Mouse (Mus musculus): Measurements from ENCODE around the gene Rab21.

The Rab21 gene

DNA sequence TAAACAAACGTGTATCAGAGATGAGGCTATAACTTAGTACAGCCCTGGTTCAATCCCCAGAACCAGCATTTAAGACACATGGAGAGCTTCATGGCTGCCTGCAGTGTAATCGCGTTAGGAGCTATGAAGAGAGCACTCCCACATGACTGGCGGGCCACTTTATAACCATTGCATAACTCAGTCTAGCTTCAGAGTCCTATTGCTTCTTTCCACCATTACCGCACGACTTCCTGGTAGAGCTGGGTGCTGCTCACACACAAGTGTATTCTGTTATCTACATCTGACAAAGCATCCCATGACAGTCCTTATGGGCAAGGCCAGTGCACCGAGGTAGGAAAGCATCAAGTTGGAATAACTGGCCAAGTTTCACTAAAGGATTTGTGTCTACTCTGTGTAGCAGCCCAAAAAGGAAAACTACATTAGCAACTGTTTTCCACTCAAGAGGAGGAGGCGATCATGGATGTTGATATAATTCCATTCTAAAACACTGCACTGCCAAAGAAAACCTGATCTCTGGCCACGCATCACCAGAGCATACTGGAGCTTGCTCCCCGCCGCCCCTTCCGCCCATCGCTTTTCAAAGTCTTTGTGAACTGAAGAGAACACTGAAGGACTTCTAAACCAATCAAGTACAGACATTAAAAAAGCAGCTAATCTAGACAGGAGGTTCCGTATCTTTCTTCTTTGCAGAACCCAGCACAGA is 4.0 kb downstream of the Rab21 start:
- no peak for TF ChIP-seq GATA4 (IDR thresholded peaks at IDR 0.05; ENCODE audit: insufficient replicate concordance, low read length)

DNA sequence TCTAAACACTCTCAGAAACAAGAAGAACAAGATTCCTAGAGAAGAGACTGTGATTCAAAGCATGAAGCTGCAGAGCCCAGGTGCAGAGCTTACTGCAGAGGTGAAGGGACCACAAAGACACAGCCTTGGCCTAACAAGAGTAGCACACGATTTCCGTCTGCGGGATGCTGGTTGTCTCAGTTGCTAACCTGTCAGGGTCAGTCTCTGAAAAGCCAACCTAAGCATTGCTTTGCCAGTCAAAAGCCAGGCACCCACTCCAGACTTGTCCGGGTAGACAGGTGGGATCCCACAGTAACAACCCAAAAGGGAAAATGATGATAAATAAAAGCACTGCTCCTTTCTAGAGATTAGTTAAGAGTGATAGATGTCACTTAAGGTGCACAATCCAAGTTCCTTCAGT is 6.2 kb downstream of the Rab21 start:
- no peak for TF ChIP-seq GATA4 (IDR thresholded peaks at IDR 0.05; ENCODE audit: insufficient replicate concordance, low read length)

DNA sequence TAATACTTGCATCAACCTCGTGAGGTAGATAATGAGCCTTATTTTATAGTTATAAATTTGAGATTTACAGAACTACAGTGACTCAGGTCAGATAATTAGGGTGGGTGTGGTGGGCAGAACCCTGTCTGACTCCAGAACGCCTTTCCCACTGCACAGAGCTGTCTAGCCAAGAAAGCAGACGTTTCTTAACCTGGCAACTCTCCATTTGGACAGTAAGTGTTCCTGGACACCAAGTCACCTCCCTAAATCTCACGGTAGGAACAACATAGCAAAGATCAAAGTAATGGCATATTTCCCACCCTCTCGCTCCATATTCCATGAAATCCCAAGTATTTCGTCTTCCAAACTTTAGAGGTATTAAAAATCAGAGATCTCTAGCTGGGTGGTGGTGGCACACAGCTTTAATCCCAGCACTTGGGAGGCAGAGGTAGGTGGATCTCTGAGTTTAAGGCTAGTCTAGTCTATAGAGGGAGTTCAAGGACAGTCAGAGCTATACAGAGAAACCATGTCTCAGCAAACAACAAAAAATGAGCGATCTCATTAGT is 8.0 kb downstream of the Rab21 start:
- TF ChIP-seq GATA4 (IDR thresholded peaks at IDR 0.05; ENCODE audit: insufficient replicate concordance, low read length) = no peak

DNA sequence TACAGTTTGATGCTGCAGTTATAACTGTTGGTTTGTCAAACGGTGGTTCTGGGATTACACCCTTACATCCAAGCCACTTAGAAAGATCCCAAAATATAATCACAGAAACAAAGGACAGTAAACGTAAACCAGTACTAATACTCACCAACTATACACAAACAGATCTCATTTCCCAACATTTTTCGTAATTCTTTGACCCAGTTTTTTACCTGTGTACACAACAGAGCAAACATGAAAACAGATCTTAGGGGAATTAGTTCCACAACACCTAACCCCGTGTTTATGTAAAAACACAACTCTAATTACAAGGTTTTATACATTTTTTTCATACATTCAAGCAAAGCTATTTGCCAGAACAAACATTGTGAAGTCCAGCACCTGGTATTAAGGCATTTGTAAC is 16.7 kb downstream of the Rab21 start:
- TF ChIP-seq GATA4 (IDR thresholded peaks at IDR 0.05; ENCODE audit: insufficient replicate concordance, low read length) = no peak

DNA sequence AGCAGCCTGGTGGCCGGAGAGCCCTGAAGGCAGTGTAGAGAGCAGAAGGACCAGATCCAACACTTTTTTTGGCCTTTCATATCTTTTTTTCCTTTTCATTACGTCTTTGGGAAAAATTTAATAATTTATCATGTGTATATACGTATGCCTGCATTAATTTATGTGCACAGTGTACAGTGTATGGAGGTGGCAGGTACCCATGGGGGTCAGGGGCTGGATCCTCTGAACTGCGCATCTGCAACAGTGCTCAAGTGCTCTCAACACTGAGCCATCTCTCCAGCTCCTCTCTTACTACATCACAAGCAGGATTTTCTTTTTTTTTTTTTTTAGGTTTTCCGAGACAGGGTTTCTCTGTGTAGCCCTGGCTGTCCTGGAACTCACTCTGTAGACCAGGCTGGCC is 17.8 kb downstream of the Rab21 start:
- TF ChIP-seq GATA4 (IDR thresholded peaks at IDR 0.05; ENCODE audit: insufficient replicate concordance, low read length) = no peak

DNA sequence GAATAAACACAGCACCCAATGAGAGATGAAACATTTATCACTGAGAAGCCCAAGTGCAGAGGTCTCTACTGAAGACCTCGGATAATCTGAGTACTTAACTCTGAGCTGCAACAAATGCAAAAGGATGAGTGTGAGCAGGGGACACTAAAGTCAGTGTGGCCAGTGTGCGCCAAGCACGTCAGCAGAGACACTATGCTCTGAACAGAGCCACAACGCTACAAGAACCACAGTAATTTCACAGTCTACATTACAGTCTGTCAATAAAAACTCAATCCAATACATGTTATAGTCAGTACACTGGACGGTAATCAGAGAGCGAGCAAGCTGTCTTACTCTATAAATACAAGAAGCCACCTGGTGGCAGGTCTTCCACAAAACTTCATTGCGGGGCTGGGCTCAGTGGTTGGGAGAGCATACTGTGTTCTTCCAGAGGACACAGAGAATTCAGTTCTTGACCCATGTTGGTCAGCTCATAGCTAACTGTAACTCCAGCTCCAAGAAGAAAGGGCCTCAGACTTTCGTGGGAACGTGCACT is 18.9 kb downstream of the Rab21 start:
- TF ChIP-seq GATA4 (IDR thresholded peaks at IDR 0.05; ENCODE audit: insufficient replicate concordance, low read length) = no peak

DNA sequence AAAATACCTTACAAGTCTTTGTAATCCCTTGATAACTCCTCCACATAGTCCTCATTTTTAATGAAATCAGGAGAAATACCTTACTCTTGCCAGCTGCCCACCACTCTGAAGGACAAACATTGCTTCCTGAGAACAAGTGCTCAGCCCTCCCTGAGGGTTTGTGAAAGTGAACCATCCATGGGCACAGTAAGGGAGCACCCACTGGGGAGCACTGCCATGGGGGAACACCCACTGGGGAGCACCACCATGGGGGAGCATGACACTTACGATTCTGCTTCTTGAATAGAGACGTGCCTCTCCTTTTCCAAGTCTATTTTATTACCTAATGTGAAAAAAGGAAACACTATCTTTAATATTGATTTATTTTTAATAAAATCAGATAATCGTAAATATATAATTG is 20.2 kb downstream of the Rab21 start:
- no peak for TF ChIP-seq GATA4 (IDR thresholded peaks at IDR 0.05; ENCODE audit: insufficient replicate concordance, low read length)

DNA sequence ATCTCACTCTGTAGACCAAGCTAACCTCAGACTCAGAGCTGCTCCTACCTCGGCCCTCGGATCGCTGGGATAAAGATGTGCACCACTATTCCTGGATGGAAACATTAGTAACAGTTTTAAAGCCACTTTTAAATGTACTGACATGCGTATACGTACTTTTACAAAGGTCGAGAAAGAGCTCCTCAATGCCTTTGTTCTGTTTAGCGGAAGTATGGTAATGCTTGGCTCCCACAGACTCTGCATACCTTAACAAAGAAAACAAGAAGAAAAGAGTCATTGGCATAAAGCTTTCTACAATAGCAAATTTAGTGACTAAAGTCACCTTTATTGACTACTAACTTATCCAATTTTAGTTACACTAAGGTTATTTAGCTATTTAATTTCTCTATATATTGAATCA is 20.7 kb downstream of the Rab21 start:
- no peak for TF ChIP-seq GATA4 (IDR thresholded peaks at IDR 0.05; ENCODE audit: insufficient replicate concordance, low read length)

DNA sequence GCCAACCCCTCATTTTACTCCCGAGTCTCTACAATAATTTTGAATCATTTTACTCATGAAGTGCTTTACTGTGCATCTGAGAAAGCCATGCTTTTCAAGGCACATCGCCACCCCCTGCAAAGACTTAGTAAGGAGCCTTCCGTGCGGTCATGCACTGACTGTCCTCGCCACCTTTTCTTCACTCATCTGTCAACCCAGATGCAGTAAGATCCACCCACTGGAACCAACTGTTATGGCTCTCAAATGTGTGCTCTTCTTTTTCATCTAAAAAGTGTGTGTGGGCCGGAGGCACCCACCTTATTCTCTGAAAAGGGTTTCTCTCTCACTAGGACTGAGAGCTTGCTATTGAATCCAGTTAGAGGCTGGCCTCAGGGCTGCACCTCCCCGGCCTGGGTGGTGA is 21.4 kb downstream of the Rab21 start:
- TF ChIP-seq GATA4 (IDR thresholded peaks at IDR 0.05; ENCODE audit: insufficient replicate concordance, low read length) = no peak

DNA sequence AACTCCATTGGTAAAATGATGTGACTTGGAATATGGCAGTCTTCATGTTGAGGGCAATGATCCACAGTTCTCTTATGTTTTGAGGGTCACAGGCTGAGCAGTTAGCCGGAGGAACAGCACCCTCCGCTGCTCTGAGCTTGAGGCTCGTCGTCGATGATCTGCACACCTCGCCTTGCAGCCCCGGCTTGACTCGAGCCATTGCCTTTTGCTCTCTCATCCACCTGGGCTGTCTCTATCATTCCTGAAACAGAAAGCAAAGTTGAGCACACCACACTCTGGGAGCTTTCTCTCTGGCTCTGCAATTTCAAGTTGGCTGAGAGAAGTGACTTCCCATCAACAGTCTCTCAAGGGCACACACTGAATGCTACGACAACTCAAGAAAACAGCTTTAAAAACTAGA is 24.7 kb downstream of the Rab21 start:
- TF ChIP-seq GATA4 (IDR thresholded peaks at IDR 0.05; ENCODE audit: insufficient replicate concordance, low read length) = no peak

DNA sequence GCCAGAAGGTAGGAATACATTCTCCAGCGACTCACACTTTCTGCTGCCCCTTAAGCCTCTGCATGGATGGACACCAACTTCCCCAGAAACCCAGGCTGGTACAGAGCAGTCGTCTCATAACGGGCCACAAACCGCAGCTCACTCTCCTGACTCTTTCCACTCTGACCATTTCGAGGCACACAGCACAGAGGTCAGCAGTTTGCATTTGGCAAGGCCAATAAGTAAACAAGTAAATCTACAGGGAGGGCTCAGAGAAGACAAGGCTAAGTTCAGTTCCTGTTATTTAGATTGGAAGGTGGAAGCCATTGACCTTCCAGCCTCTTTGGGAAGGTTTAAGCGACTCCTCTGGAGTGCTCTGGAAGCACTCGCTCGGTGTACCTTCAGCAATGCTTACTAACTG is 26.5 kb downstream of the Rab21 start:
- no peak for TF ChIP-seq GATA4 (IDR thresholded peaks at IDR 0.05; ENCODE audit: insufficient replicate concordance, low read length)

GRCm38 (mm10) chr10:115284170-115284569 is 31.2 kb downstream of the Rab21 start:
- TF ChIP-seq GATA4 (IDR thresholded peaks at IDR 0.05; ENCODE audit: insufficient replicate concordance, low read length) = no peak

DNA sequence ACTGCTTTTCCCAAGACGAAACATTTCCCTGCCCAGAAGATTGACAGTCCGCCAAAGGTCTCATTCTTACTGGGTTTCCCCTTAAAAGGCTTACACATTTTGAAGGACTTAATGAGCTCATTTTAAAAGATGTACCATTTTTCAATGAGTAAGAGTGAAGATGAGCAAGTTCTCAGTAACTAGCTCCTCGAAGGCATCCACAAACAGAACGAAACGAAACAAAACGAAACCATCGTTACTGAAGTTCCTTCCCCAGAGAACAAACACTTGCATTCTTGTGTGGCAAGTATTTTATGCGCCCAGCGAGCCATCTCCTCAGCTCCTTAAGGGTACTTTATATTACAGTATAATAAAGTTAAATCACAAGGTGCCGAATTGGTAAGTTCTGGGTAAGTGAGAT is 34.0 kb downstream of the Rab21 start:
- TF ChIP-seq GATA4 (IDR thresholded peaks at IDR 0.05; ENCODE audit: insufficient replicate concordance, low read length) = no peak

GRCm38 (mm10) chr10:115271649-115272048 is 43.7 kb downstream of the Rab21 start:
- no peak for TF ChIP-seq GATA4 (IDR thresholded peaks at IDR 0.05; ENCODE audit: insufficient replicate concordance, low read length)

- TF ChIP-seq GATA4 (IDR thresholded peaks at IDR 0.05; ENCODE audit: insufficient replicate concordance, low read length) = no peak
Observed at GRCm38 (mm10) chr10:115270612-115271390, 44.6 kb downstream of the Rab21 start.

DNA sequence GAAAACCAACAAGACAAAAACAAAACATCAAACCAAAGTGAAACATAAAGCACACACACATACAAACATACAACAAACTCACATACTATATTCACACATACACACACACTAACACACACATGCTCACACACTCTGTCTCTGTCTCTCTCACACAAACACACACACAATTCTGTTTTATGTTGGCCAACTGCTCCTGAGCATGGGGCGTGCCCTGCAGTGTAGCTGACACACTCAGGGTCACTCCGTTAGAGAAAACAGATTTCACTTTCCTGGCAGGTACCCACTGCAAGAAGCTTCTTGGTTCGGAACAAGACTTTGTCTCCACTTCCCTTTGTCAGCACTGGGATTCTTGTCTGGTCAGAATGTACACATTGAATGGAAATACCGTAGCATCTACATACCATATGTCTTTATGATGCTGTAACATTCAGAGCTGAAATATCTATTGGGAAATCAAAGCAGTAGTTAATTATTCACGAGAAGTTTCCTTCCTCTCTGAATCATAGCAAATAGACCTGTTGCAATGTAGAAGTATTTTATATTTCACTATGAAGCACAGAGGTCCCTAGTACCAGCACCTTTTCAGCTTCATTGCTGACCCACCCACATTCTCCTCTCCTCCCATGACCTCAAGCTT is 52.4 kb downstream of the Rab21 start:
- TF ChIP-seq GATA4 (IDR thresholded peaks at IDR 0.05; ENCODE audit: insufficient replicate concordance, low read length) = no peak

Data from liver, adult (tissue).